Mouse (Mus musculus): ENCODE data around the gene Acvrl1. TPM values are rescaled to one million over a fixed set of nuclear protein-coding genes. Genes with fewer than 3 reads are reported as not detected.
A peak's percentile ranks its signal among the peaks of the same experiment; 100 is the strongest.

The Acvrl1 gene
- total RNA-seq, 2 experiments from 2014 or later: 8.5 to 9.2 TPM

- intact Hi-C loops (cut with DNase I): no loop called here
- DNase-seq: no peak
Observed at GRCm38 (mm10) chr15:101184300-101184699, 56.0 kb downstream of the Acvrl1 start.

GRCm38 (mm10) chr15:101185549-101185948 is 57.2 kb downstream of the Acvrl1 start:
- DNase-seq: no peak
- intact Hi-C loops (cut with DNase I): no loop called here

GRCm38 (mm10) chr15:101187907-101188306 is 59.6 kb downstream of the Acvrl1 start:
- intact Hi-C loops (cut with DNase I): no loop called here

GRCm38 (mm10) chr15:101189981-101190761 is 61.8 kb downstream of the Acvrl1 start:
- no peak for DNase-seq
- intact Hi-C loops (cut with DNase I): no loop called here

More at GRCm38 (mm10) chr15:101187907-101188306, 59.6 kb downstream of the Acvrl1 start:
- DNase-seq: no peak

- intact Hi-C loops (cut with DNase I): no loop called here
Observed at GRCm38 (mm10) chr15:101190762-101191150, 62.4 kb downstream of the Acvrl1 start.

GRCm38 (mm10) chr15:101191459-101192259 is 63.3 kb downstream of the Acvrl1 start:
- DNase-seq: peak in 1 of 2 experiments; percentile 59
- intact Hi-C loops (cut with DNase I): no loop called here

More at GRCm38 (mm10) chr15:101190762-101191150, 62.4 kb downstream of the Acvrl1 start:
- no peak for DNase-seq

GRCm38 (mm10) chr15:101192260-101192640 is 63.9 kb downstream of the Acvrl1 start:
- intact Hi-C loops (cut with DNase I): no loop called here

GRCm38 (mm10) chr15:101192651-101193050 is 64.3 kb downstream of the Acvrl1 start:
- no peak for DNase-seq
- intact Hi-C loops (cut with DNase I): no loop called here

More at GRCm38 (mm10) chr15:101192260-101192640, 63.9 kb downstream of the Acvrl1 start:
- DNase-seq: no peak

GRCm38 (mm10) chr15:101193971-101194370 is 65.6 kb downstream of the Acvrl1 start:
- intact Hi-C loops (cut with DNase I): no loop called here

More at GRCm38 (mm10) chr15:101193971-101194370, 65.6 kb downstream of the Acvrl1 start:
- no peak for DNase-seq

Small RNA genes lying within 50 kb of the gene (microRNA-seq; reads per million reads assigned to microRNA genes)
- gene Mir6962: 0.36 to 0.74 reads per million in 2 experiments

Other genes with a start within 250 kb of the Acvrl1 start
- gene Gm47841, start 81.1 kb upstream of the Acvrl1 start, total RNA-seq (2021): not detected
- gene Fignl2, start 50.0 kb upstream of the Acvrl1 start, total RNA-seq (2021): under 1 TPM; 0.54 to 0.74 TPM
- gene Ankrd33, start 12.8 kb upstream of the Acvrl1 start, total RNA-seq (2021): not detected
- gene Acvr1b, start 45.5 kb downstream of the Acvrl1 start, total RNA-seq (2021): 10 to 100 TPM; 32.4 to 36.5 TPM
- gene Grasp, start 95.7 kb downstream of the Acvrl1 start, total RNA-seq (2021): 1 to 10 TPM; 5.7 to 6.3 TPM
- gene Nr4a1, start 125.7 kb downstream of the Acvrl1 start, total RNA-seq (2021): 100 to 1,000 TPM; 152 to 202 TPM
- 10 to 100 TPM; 30.6 to 32.6 TPM for gene Atg101, start 155.8 kb downstream of the Acvrl1 start, total RNA-seq (2021)
- under 1 TPM; 0.23 to 0.44 TPM for gene 6030408B16Rik, start 164.7 kb downstream of the Acvrl1 start, total RNA-seq (2021)
- 1 to 10 TPM; 1.9 to 2.5 TPM for gene Krt80, start 241.6 kb downstream of the Acvrl1 start, total RNA-seq (2021)